Mouse (Mus musculus): ENCODE results near the gene Cdk5r2. TPM values are rescaled to one million over a fixed set of nuclear protein-coding genes. Genes with fewer than 3 reads are reported as not detected.
A peak's percentile ranks its signal among the peaks of the same experiment; 100 is the strongest.
"Not testable (repeated sequence)": the region's sequence is repeated elsewhere in the genome, so short reads cannot be mapped to it uniquely, and the experiment has no call there.

Cdk5r2 gene
- polyA plus RNA-seq, 1 experiment from 2014 or later: 0.11 TPM

DNA sequence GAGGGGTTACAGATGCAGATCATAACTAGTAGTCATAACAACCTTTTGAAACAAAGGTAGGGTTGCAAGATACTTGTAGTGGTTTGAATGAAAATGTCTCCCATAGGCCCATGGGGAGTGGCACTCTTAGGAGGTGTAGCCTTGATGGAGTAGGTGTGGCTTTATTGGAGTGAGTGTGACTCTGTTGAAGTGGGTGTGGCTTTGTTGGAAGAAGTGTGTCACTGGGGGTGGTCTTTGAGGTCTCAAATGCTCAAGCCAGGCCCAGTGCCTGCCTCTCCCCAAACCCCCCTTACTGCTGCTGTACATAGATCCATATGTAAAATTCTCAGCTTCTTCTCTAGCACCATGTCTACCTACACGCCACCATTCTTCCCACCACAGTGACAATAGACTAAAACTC is 36.2 kb upstream of the Cdk5r2 start:
- Histone ChIP-seq H3K4me3 (no peak overlapping the region), H3K36me3 (no peaks in the 10 kb centered on the region), H3K27me3 (peaks cover 3% of the 10 kb centered on the region; the same call in 1 of the 2 replicates), H3K27ac (no peak overlapping the region), H3K4me2 (replicated peaks) (no peak overlapping the region), H3K9me3 (no peaks in the 10 kb centered on the region), H3K9ac (no peak overlapping the region), H3K4me1 (peaks cover 11% of the 10 kb centered on the region)
- no peak for ATAC-seq (ENCODE audit: low FRiP score, low read depth)
- 100% methylated on average over 1 of the region's 1 CpGs for WGBS

DNA sequence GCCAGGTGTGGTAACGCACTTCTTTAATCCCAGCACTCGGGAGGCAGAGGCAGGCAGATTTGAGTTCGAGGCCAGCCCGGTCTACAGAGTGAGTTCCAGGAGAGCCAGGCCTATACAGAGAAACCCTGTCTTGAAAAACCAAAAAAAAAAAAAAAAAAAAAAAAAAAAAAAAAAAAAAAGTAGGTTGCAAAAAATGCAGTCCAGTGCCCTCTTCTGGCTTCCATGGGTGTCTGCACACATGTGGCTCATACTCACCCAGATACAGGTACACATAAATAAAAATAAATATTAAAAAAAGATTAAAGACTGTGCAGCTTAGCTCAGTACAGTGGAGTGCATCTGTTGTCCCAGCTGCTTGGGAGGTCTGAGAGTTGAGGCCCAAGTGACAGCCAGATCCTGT is 31.1 kb upstream of the Cdk5r2 start:
- H3K27ac ChIP-seq; H3K9me3 ChIP-seq; H3K4me2 ChIP-seq (replicated peaks); ATAC-seq (ENCODE audit: low FRiP score, low read depth); H3K27me3 ChIP-seq; H3K4me3 ChIP-seq; H3K36me3 ChIP-seq; H3K9ac ChIP-seq; H3K4me1 ChIP-seq: not testable (repeated sequence)
- WGBS: 93% methylated on average over 4 of the region's 4 CpGs

DNA sequence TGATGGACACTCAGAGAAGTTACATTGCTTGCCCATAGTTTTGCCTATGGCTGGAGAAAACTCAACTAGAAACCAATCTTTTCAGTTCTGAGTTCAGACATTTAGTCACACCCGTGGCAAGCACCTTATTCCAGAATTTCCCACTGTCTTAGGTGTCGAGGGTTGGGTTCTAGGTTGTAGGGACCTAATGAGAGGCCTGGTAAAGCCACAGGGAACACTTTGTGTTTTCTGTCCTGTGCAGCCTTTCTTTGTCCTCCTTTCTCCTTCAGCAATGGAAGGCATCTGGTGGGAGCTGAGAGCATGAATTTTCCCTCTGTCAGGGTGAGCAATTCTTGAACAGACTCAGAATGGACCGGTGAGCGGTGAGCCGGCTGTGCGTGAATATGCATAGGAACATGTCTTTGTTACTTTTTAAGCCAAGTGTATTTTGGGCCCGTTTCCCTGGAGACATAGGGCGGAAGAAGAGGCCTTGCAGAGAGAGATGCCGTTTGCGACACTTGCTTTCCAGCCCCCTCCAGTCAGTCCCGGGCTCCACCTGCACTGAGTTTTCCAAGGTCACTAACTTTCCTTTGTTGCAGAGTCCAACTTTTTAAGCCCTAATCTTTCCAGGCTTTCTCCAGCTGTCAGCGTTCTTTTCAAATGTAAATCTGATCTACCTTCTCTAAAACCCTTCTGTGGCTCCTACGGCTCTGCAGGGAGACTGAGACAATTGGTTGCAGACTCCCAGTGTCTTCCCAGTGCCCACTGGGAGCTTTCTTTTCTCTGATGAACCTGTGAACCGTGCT is 30.0 kb upstream of the Cdk5r2 start:
- Histone ChIP-seq H3K27ac (no peak overlapping the region), H3K27me3 (0 out of 2 replicates have a peak, but pooled peaks cover 3% of the 10 kb centered on the region), H3K9ac (no peak overlapping the region), H3K4me1 (no peaks in the 10 kb centered on the region), H3K9me3 (no peaks in the 10 kb centered on the region), H3K36me3 (no peaks in the 10 kb centered on the region), H3K4me3 (no peak overlapping the region), H3K4me2 (replicated peaks) (no peak overlapping the region)
- ATAC-seq (ENCODE audit: low FRiP score, low read depth): no peak
- WGBS: 42% methylated on average over 14 of the region's 14 CpGs

DNA sequence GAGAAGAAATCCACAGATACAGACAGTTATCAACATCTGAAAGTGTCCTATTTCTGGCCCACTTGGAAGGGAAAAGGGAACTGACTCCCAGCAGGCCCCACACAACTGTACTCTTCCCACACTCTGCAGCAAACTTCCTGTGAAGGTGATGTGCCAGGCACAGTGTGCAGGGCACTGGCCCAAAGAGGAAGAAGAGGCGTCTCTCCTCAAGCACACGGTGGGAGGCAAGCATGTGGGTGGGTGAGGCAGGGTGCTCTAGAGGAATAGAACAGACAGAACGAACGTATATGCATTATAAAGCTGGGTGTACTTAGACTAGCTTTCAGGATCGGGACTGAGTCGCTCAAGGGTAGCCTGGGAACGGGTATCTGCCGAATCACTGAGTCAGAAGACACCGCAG is 24.7 kb upstream of the Cdk5r2 start:
- 80% methylated on average over 9 of the region's 9 CpGs for WGBS
- no peaks in the 10 kb centered on the region for H3K36me3 ChIP-seq
- no peaks in the 10 kb centered on the region for H3K9me3 ChIP-seq
- no peak overlapping the region for H3K9ac ChIP-seq
- no peaks in the 10 kb centered on the region for H3K4me1 ChIP-seq
- H3K27ac ChIP-seq: no peak overlapping the region
- H3K27me3 ChIP-seq: peaks cover 7% of the 10 kb centered on the region; the same call in 1 of the 2 replicates
- H3K4me2 ChIP-seq (replicated peaks): no peak overlapping the region
- H3K4me3 ChIP-seq: no peak overlapping the region
- no peak for ATAC-seq (ENCODE audit: low FRiP score, low read depth)

DNA sequence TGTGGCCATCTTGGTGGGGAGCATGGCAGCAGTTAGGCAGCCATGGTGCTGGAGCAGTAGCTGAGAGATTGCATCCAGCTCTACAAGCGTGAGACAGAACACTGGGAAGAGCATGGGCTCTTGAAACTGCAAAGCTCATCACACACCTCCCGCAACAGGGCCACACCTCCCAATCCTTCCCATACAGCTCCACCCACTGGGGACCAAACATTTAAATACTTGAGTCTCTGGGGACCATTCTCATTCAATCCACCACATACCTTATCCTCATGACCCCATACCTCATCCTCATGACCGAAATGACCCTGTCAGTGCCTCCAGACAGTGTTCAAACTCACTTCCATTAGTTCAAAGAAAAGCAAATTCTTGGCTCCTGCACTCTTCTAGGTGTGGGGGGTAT is 21.5 kb upstream of the Cdk5r2 start:
- 78% methylated on average over 3 of the region's 3 CpGs for WGBS
- Histone ChIP-seq H3K4me1 (no peaks in the 10 kb centered on the region), H3K9me3 (no peaks in the 10 kb centered on the region), H3K27me3 (peaks cover 7% of the 10 kb centered on the region; the same call in 1 of the 2 replicates), H3K9ac (no peak overlapping the region), H3K4me3 (no peak overlapping the region), H3K36me3 (no peaks in the 10 kb centered on the region), H3K27ac (no peak overlapping the region), H3K4me2 (replicated peaks) (no peak overlapping the region)
- no peak for ATAC-seq (ENCODE audit: low FRiP score, low read depth)

DNA sequence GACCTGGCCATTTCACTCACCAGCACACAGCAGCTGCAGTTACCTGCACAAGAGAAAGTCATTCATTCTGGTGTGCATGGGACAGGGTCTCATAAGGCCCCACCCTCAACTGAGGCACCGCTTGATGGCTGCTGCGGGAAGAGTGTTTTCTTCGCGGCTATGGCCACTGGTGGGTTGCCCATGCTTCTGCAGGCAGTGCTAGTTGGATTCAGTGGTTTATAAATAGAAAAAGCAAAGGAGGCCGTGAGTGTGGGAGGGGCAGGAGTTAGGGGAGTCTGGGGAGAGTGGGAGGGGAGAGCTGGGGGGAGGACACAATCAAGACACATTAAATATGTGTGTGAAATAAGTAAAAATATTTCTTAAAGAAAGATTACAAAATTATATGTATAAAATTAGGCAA is 11.6 kb upstream of the Cdk5r2 start:
- ATAC-seq (ENCODE audit: low FRiP score, low read depth): no peak
- Histone ChIP-seq H3K27ac (no peak overlapping the region), H3K27me3 (peaks cover 46% of the 10 kb centered on the region), H3K4me3 (no peak overlapping the region), H3K4me2 (replicated peaks) (no peak overlapping the region), H3K4me1 (no peaks in the 10 kb centered on the region), H3K9me3 (no peaks in the 10 kb centered on the region), H3K36me3 (no peaks in the 10 kb centered on the region), H3K9ac (no peak overlapping the region)
- 83% methylated on average over 5 of the region's 5 CpGs for WGBS

DNA sequence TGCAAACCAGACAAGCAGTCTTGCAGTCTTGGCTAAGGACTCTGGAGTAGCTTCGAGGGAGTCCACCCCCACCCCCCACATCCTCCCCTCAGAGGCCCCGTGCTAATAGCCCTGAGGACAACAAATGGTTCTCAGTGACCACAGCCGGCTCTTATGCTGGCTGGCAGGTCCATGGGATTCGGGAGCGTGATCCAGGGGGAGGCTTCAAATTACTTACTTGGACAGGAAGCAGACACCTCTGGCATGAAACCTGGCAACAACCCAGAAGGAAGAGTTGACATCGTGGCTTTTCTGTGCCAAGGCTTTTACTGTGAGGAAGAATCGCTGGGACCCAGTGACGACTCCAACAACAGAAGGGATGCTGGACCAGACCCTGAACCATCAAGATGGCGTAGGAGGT is 8.4 kb upstream of the Cdk5r2 start:
- H3K4me3 ChIP-seq: no peak overlapping the region
- H3K36me3 ChIP-seq: no peaks in the 10 kb centered on the region
- H3K9ac ChIP-seq: no peak overlapping the region
- H3K9me3 ChIP-seq: no peaks in the 10 kb centered on the region
- 23% methylated on average over 9 of the region's 9 CpGs for WGBS
- H3K27ac ChIP-seq: no peak overlapping the region
- no peaks in the 10 kb centered on the region for H3K4me1 ChIP-seq
- no peak overlapping the region for H3K4me2 ChIP-seq (replicated peaks)
- no peak for ATAC-seq (ENCODE audit: low FRiP score, low read depth)
- H3K27me3 ChIP-seq: peaks cover 62% of the 10 kb centered on the region

DNA sequence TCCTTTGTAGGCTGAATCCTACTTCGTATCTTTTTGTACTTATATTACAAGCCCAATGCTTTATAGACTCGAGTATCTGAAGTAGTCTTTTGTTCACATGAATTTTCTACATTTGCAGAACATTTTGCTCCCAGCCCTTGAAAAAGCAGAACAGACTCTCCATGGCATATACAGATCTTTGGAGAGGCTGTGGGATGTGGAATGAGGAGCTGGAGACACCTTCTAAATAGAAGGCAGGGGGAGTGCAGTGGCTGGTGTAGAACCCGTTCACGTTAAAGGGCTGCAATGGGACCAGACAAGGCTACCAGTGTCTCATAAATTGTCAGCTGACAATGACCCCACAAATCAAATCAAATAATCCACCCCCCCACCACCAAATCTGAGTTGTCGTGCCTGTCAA is 5.8 kb upstream of the Cdk5r2 start:
- Histone ChIP-seq H3K9me3 (no peaks in the 10 kb centered on the region), H3K36me3 (no peaks in the 10 kb centered on the region), H3K27me3 (peaks cover 77% of the 10 kb centered on the region), H3K4me1 (no peaks in the 10 kb centered on the region), H3K4me2 (replicated peaks) (no peak overlapping the region), H3K9ac (no peak overlapping the region), H3K27ac (no peak overlapping the region), H3K4me3 (no peak overlapping the region)
- no peak for ATAC-seq (ENCODE audit: low FRiP score, low read depth)
- WGBS: 53% methylated on average over 5 of the region's 5 CpGs

DNA sequence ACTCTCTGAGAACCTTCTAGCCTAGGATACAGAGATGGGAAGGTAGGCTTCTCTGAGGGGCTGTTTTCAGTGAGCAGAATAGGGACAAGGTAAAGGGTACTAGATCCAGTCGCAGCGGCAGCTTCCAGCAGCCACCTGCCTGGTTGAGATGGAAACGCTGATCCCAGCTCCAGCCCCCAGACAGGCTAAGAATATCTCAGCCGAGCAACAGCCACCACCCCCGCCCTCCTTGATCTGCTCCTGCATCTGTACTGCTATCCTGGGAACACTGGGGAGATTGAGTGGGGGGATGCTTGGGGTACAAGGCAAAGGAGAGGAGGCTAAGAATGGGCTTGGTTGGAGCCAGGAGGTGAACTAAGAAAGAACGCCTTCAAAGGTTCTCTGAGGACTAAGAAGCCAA is 4.5 kb upstream of the Cdk5r2 start:
- H3K27me3 ChIP-seq: peaks cover 84% of the 10 kb centered on the region

DNA sequence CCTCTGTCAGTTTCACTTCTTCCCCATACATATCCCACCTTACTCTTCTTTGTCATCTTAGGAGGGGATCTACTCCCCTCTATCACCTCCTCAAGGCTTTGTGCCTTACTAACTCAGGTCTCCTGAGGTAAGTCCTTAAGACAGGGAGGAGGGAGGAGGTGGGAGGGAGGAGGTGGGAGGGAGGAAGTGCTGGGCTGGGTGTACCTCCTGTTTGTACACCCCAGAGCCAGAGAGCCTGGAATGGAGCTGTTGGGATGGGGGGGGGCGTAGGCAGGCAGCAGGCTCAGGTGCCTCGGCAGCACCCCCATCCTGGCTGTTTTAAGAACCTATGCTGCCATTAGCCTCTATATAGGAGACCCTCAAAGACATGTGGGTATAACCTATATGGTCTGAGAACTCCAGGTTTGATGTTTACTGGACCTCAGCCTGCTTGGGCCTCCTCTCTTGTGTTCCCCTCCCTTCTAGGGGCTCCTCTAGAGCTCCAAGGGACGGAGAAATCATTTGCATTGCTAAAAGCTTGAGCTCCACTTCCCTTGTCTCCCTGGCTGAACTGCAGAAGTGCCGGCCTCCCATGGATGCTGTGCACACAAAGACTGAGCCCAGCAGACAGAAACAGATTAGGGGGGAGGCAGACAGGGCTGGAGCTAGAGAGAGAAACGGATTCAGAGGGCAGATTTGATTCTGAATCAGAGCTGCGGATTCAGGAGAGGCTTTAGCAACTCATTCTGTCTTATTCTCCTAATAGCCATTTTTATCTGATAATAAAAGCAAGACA is 3.5 kb upstream of the Cdk5r2 start:
- Histone ChIP-seq H3K27me3 (peaks cover 90% of the 10 kb centered on the region), H3K4me2 (replicated peaks) (no peak overlapping the region), H3K9me3 (no peaks in the 10 kb centered on the region), H3K36me3 (no peaks in the 10 kb centered on the region), H3K4me3 (no peak overlapping the region), H3K27ac (no peak overlapping the region), H3K9ac (no peak overlapping the region), H3K4me1 (peaks cover 17% of the 10 kb centered on the region)
- no peak for ATAC-seq (ENCODE audit: low FRiP score, low read depth)
- 17% methylated on average over 6 of the region's 6 CpGs for WGBS

More for the DNA sequence above, 4.5 kb upstream of the Cdk5r2 start:
- Histone ChIP-seq H3K36me3 (no peaks in the 10 kb centered on the region), H3K4me2 (replicated peaks) (no peak overlapping the region), H3K9me3 (no peaks in the 10 kb centered on the region), H3K27ac (no peak overlapping the region), H3K9ac (no peak overlapping the region), H3K4me1 (peaks cover 8% of the 10 kb centered on the region), H3K4me3 (no peak overlapping the region)
- ATAC-seq (ENCODE audit: low FRiP score, low read depth): no peak
- WGBS: 19% methylated on average over 6 of the region's 6 CpGs

DNA sequence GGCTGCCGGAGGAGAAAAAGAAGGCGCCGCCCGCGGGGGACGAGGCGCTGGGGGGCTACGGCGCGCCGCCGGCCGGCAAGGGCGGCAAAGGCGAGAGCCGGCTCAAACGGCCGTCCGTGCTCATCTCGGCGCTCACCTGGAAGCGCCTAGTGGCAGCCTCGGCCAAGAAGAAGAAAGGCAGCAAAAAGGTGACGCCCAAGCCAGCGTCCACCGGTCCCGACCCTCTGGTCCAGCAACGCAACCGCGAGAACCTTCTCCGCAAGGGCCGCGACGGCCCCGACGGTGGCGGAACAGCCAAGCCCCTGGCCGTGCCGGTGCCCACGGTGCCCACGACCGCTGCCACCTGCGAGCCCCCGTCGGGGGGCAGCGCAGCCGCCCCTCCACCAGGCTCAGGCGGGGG is 422 bp downstream of the Cdk5r2 start:
- no peak overlapping the region for H3K27ac ChIP-seq
- peak overlapping the region; percentile 72 for H3K4me3 ChIP-seq
- peak overlapping the region; percentile 97 for H3K4me2 ChIP-seq (replicated peaks)
- peaks cover 99% of the 10 kb centered on the region for H3K27me3 ChIP-seq
- no peak for ATAC-seq (ENCODE audit: low FRiP score, low read depth)
- H3K4me1 ChIP-seq: peaks cover 30% of the 10 kb centered on the region
- H3K36me3 ChIP-seq: no peaks in the 10 kb centered on the region
- no peaks in the 10 kb centered on the region for H3K9me3 ChIP-seq
- peak overlapping the region; percentile 66 for H3K9ac ChIP-seq
- WGBS: under 1% methylated on average over 47 of the region's 48 CpGs

DNA sequence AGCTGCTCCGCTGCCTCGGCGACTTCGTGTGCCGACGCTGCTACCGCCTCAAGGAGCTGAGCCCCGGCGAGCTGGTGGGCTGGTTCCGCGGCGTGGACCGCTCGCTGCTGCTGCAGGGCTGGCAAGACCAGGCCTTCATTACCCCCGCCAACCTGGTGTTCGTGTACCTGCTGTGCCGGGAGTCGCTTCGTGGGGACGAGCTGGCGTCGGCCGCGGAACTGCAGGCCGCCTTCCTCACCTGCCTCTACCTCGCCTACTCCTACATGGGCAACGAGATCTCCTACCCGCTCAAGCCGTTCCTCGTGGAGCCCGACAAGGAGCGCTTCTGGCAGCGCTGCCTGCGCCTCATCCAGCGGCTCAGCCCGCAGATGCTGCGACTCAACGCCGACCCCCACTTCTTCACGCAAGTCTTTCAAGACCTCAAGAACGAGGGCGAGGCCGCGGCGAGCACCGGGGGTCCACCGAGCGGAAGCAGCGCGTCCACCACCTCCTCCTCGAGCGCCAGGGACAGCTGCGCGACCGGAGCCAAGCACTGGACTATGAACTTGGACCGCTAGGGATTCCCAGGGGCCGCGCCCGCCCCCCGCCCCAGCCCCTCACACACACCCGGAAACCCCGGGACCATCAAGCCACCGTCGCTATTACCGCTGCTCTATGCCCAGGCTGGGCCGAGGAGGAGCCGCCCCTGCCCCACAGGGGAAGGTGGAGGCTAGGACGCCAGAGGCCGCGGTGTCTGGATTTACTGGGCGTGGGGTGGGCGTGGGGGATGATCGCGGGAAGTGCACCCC is 1.1 kb downstream of the Cdk5r2 start:
- H3K9me3 ChIP-seq: no peaks in the 10 kb centered on the region
- H3K27ac ChIP-seq: no peak overlapping the region
- peaks cover 30% of the 10 kb centered on the region for H3K4me1 ChIP-seq
- H3K36me3 ChIP-seq: no peaks in the 10 kb centered on the region
- H3K9ac ChIP-seq: no peak overlapping the region
- H3K4me3 ChIP-seq: peak overlapping the region; percentile 72
- peaks cover 99% of the 10 kb centered on the region for H3K27me3 ChIP-seq
- no peak for ATAC-seq (ENCODE audit: low FRiP score, low read depth)
- under 1% methylated on average over 72 of the region's 74 CpGs for WGBS
- peak overlapping the region; percentile 97 for H3K4me2 ChIP-seq (replicated peaks)

Measured in limb, embryonic 13.5 days (tissue).